Mouse (Mus musculus) heart, embryonic 14.5 days (tissue): ENCODE results near the gene Plscr5. TPM values are rescaled to one million over a fixed set of nuclear protein-coding genes. Genes with fewer than 3 reads are reported as not detected.

ENCODE experiments used
- ATAC-seq: fragments of 200-750 bp; cut with Nextera tagmentation; 2 replicates; pipeline ENCODE4 v1.8.0; 2017; ENCODE audit warnings: low read depth, moderate TSS enrichment; ENCODE audit not compliant: insufficient number of reproducible peaks, insufficient read depth, low FRiP score
- H3K27ac ChIP-seq, 2 experiments: fragments of 200-500 bp in 1 of 2; fragments of 300-500 bp in 1 of 2; sonication (generic) in 1 of 2; replicated peaks in 1 of 2; 2 replicates each; pipeline ENCODE4 v1.5.1; 2012 to 2014; ENCODE audit warnings: low read depth in 2 of 2, low read length in 2 of 2, control low read depth in 1 of 2, mild to moderate bottlenecking in 1 of 2, mixed read lengths in 1 of 2; ENCODE audit not compliant: control insufficient read depth in 1 of 2, insufficient read depth in 1 of 2
- H3K27me3 ChIP-seq: fragments of 300-500 bp; sonication (generic); 2 replicates; pipeline ENCODE4 v1.6.1; 2014; ENCODE audit warnings: mild to moderate bottlenecking, low read length, control low read depth; ENCODE audit not compliant: control insufficient read depth, insufficient read depth
- H3K36me3 ChIP-seq: fragments of 300-500 bp; sonication (generic); 2 replicates; pipeline ENCODE4 v1.6.1; 2014; ENCODE audit warnings: mild to moderate bottlenecking, control low read depth, low read length, mixed read lengths; ENCODE audit not compliant: control insufficient read depth, insufficient read depth
- H3K4me1 ChIP-seq, 2 experiments: fragments of 200-500 bp in 1 of 2; fragments of 300-500 bp in 1 of 2; sonication (generic) in 1 of 2; 2 replicates each; pipeline ENCODE4 v1.6.1; 2012 to 2014; ENCODE audit warnings: low read length in 2 of 2, control low read depth in 1 of 2, mixed read lengths in 1 of 2; ENCODE audit not compliant: control insufficient read depth in 2 of 2, insufficient read depth in 2 of 2
- H3K4me2 ChIP-seq: fragments of 300-500 bp; sonication (generic); 2 replicates; pipeline ENCODE4 v1.6.1; 2014; ENCODE audit warnings: mild to moderate bottlenecking, low read length
- H3K4me3 ChIP-seq, 2 experiments: fragments of 200-500 bp in 1 of 2; fragments of 300-500 bp in 1 of 2; sonication (generic) in 1 of 2; 2 replicates each; pipeline ENCODE4 v1.5.1; 2012 to 2014; ENCODE audit warnings: low read length in 2 of 2, mild to moderate bottlenecking in 2 of 2, control low read depth in 1 of 2, low read depth in 1 of 2, moderate library complexity in 1 of 2; ENCODE audit not compliant: control insufficient read depth in 1 of 2, insufficient read depth in 1 of 2
- H3K9ac ChIP-seq: fragments of 300-500 bp; sonication (generic); 2 replicates; pipeline ENCODE4 v1.6.1; 2014; ENCODE audit warnings: mild to moderate bottlenecking, low read length
- H3K9me3 ChIP-seq: fragments of 300-500 bp; sonication (generic); 2 replicates; pipeline ENCODE4 v1.6.1; 2016; ENCODE audit warnings: low read length, control low read depth; ENCODE audit not compliant: control insufficient read depth
- WGBS: fragments of 180-500 bp; shearing (Covaris S2); extraction: QIAGEN DNeasy Blood & Tissue Kit; methylation state at CpG from one replicate; pipeline ENCODE4 v1.1.7; 2014; 5-methylcytosine and 5-hydroxymethylcytosine counted together
- polyA plus RNA-seq: library from polyadenylated mRNA; unstranded; fragments of >200 nt; fragmentation: Nextera tagmentation; extraction: Ambion mirVana; gene quantifications from 2 replicates; pipeline ENCODE4 v1.2.1, GENCODE M21; 2014

Gene Plscr5
- polyA plus RNA-seq, 1 experiment from 2014 or later: not detected

DNA sequence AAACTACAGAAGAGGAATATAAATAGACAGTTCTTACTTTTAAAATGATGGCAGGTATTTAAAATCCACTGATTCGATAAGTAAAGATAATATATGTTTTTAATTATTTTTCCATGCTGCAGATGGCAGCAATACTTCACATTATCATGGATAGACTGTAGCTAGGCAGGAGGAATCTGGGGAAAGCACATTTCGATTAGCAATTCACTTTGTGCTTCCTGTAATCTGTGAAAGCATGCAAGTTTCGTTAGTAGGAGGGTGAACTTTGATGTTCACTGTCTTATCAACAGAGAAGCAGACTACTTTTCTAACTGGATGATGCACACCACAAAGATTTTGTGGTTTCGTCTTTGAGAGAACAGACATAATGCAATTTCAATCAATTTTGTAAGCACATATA is 24.7 kb downstream of the Plscr5 start:
- Histone ChIP-seq H3K4me1 (no peaks in the 10 kb centered on the region), H3K9ac (no peak overlapping the region), H3K4me2 (no peak overlapping the region), H3K36me3 (no peaks in the 10 kb centered on the region), H3K27ac (no peak overlapping the region), H3K4me3 (no peak overlapping the region), H3K9me3 (no peaks in the 10 kb centered on the region), H3K27me3 (no peaks in the 10 kb centered on the region)
- 53% methylated on average over 4 of the region's 4 CpGs for WGBS
- no peak for ATAC-seq

DNA sequence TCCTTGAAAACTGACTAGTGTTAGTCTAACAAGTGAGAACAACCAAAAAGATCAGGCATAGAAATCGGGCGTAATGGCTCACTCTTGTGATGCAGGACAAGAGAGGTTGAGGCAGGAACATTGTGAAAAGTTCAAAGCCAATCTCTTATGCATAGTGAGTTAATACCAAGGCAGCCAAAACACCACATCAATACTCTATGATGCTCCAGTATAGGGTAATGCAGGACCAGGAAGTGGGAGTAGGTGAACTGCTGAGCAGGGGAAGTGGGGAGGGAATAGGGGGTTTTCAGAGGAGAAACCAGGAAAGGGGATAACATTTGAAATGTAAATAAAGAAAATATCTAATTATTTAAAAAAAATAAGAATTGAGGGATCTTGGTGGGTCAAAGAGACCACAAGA is 25.2 kb downstream of the Plscr5 start:
- Histone ChIP-seq H3K9me3 (no peaks in the 10 kb centered on the region), H3K4me2 (no peak overlapping the region), H3K27me3 (no peaks in the 10 kb centered on the region), H3K4me1 (no peaks in the 10 kb centered on the region), H3K36me3 (no peaks in the 10 kb centered on the region), H3K4me3 (no peak overlapping the region), H3K27ac (no peak overlapping the region), H3K9ac (no peak overlapping the region)
- no peak for ATAC-seq
- WGBS: 79% methylated on average over 2 of the region's 2 CpGs

DNA sequence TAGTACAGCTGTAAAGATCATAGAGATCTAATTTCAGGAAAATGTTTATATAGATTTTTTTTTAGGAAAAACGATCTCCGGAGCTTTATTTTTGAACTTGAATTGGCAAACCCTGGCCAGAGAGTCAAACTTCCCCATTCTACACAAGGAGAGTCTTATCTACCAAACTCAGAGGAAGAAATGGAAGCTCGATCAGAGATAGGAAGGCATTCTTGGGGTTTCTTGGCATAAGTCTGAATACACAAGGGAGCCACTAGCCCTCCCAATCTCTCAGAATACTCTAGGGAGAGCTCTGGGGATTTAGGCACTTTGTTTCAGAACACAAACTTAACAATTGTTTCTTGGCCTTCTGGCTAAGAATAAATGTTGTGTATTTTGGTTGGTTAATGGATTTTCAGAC is 27.4 kb downstream of the Plscr5 start:
- Histone ChIP-seq H3K4me3 (no peak overlapping the region), H3K4me2 (no peak overlapping the region), H3K27me3 (no peaks in the 10 kb centered on the region), H3K36me3 (no peaks in the 10 kb centered on the region), H3K9me3 (no peaks in the 10 kb centered on the region), H3K9ac (no peak overlapping the region), H3K4me1 (no peaks in the 10 kb centered on the region), H3K27ac (no peak overlapping the region)
- 49% methylated on average over 3 of the region's 3 CpGs for WGBS
- ATAC-seq: no peak

DNA sequence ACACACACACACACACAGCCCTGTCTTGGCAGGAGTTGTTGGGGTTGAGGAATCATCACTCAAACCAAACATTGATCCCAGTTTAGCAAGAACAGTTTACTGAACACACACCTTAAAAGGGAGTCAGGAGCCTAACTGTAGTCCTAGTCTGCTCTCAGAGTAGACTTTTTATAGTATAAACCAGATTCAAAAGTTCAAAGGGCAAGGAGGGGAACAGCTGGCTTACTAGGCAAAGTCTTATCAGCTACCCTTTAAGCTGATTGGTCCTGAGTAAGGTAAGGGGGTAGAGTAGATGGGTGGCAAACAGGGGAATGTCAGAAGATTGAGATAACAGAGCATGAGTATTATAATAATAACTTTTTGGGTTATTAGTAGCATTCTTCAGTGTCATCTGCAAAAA is 28.7 kb downstream of the Plscr5 start:
- no peak for ATAC-seq
- Histone ChIP-seq H3K4me1 (no peaks in the 10 kb centered on the region), H3K36me3 (no peaks in the 10 kb centered on the region), H3K9ac (no peak overlapping the region), H3K4me2 (no peak overlapping the region), H3K27me3 (no peaks in the 10 kb centered on the region), H3K27ac (no peak overlapping the region), H3K9me3 (no peaks in the 10 kb centered on the region), H3K4me3 (no peak overlapping the region)

DNA sequence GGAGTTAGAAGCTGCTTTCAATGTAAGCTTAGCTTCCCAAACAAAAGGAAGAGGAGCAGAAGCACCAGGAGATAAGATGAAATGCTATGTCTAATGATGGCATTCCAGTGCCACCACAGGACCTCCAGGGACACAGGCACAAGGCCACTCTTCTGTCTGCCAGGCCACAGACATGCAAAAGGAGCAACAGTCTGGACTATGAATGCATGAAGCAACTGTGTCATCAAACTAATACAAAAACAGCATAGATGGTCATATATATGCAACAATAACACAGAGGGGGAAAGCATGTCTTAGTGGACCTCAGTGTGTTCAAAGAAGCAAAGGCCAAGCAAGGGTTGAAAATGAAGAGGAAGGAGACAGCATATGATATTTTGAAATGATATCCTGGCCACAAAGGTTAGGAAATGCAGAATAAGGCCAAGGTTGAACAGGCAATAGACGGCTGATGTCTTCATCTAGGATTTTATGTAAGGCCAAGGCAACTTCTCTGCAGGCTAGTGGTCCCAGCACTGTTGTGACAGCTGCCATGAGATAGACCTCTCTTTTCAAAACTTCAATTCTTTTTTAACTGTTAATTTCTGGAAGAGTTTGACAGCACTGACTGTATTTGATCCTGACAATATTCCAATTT is 32.0 kb downstream of the Plscr5 start:
- no peak overlapping the region for H3K4me2 ChIP-seq
- ATAC-seq: no peak
- H3K9ac ChIP-seq: no peak overlapping the region
- peaks cover 0 to under 1% of the 10 kb centered on the region in 2 experiments; a peak in 1 of 4 replicates for H3K4me1 ChIP-seq
- no peaks in the 10 kb centered on the region for H3K36me3 ChIP-seq
- H3K27ac ChIP-seq: no peak overlapping the region
- H3K9me3 ChIP-seq: no peaks in the 10 kb centered on the region
- no peaks in the 10 kb centered on the region for H3K27me3 ChIP-seq
- WGBS: 78% methylated on average over 1 of the region's 1 CpGs
- H3K4me3 ChIP-seq: no peak overlapping the region

DNA sequence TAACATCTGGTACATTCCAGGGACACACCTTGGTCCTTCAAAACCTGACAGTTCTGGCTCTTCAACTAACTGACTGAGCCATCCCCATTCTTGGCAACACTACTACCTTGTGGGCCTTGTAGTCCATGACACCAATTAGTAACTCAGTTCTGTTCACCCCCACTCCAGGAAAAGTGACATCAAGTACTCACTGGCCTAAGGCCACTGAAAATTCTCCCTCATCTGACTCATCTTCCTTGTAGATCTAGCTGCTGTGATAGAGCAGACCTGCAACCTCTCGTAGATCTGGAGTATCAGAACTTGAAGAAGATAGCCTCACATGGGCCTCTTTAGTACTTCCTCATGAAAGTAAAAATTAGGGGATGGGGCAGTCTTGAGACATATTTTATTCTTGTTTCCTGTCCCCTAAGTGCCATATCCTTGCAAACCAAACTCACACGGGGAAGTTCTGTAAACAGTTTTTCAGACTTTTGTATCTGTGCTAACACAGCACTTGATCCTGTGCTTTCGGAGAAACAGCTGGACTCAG is 33.5 kb downstream of the Plscr5 start:
- peaks cover 0 to 2% of the 10 kb centered on the region in 2 experiments; a peak in 1 of 4 replicates for H3K4me1 ChIP-seq
- H3K27ac ChIP-seq: no peak overlapping the region
- H3K27me3 ChIP-seq: no peaks in the 10 kb centered on the region
- ATAC-seq: no peak
- H3K36me3 ChIP-seq: no peaks in the 10 kb centered on the region
- 84% methylated on average over 3 of the region's 3 CpGs for WGBS
- no peak overlapping the region for H3K4me3 ChIP-seq
- H3K9ac ChIP-seq: no peak overlapping the region
- H3K4me2 ChIP-seq: no peak overlapping the region
- no peaks in the 10 kb centered on the region for H3K9me3 ChIP-seq

DNA sequence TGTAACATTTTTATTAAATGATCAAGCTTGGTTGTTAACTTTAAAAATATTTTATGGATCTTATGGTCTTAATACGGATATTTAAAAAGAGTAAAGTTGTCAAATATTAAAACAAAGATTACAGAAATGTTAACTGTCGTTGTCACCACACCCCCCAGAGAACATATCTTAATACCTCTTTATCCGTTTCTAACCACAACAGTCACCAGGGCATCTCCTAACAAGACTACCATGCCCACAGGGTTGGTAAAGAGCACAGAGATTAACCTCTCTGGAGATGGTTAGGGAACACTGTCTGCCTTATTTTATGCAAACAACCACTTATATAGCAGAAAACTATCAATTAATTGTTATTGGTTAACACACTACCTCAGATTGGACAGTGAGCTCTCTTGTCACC is 34.1 kb downstream of the Plscr5 start:
- no peak for ATAC-seq
- no peak overlapping the region for H3K27ac ChIP-seq
- no peaks in the 10 kb centered on the region for H3K9me3 ChIP-seq
- H3K9ac ChIP-seq: no peak overlapping the region
- 82% methylated on average over 3 of the region's 3 CpGs for WGBS
- no peak overlapping the region for H3K4me2 ChIP-seq
- H3K27me3 ChIP-seq: no peaks in the 10 kb centered on the region
- H3K4me3 ChIP-seq: no peak overlapping the region
- H3K36me3 ChIP-seq: no peaks in the 10 kb centered on the region
- peaks cover 0 to 2% of the 10 kb centered on the region in 2 experiments; a peak in 1 of 4 replicates for H3K4me1 ChIP-seq
